Mouse (Mus musculus) cerebellum, adult 2 months (tissue): Measurements from ENCODE around the gene Kalrn.

Experiments
- CTCF ChIP-seq: fragments of 200-500 bp; IDR thresholded peaks from 2 replicates; pipeline ENCODE4 v1.5.1; 2011; ENCODE audit warnings: low read depth, mild to moderate bottlenecking, control low read depth, low read length, moderate library complexity, borderline replicate concordance; ENCODE audit not compliant: insufficient read depth
- POLR2A ChIP-seq: fragments of 200-500 bp; IDR thresholded peaks from 2 replicates; pipeline ENCODE4 v1.6.1; 2011; ENCODE audit warnings: low read length, control low read depth, borderline replicate concordance; ENCODE audit not compliant: insufficient read depth

DNA sequence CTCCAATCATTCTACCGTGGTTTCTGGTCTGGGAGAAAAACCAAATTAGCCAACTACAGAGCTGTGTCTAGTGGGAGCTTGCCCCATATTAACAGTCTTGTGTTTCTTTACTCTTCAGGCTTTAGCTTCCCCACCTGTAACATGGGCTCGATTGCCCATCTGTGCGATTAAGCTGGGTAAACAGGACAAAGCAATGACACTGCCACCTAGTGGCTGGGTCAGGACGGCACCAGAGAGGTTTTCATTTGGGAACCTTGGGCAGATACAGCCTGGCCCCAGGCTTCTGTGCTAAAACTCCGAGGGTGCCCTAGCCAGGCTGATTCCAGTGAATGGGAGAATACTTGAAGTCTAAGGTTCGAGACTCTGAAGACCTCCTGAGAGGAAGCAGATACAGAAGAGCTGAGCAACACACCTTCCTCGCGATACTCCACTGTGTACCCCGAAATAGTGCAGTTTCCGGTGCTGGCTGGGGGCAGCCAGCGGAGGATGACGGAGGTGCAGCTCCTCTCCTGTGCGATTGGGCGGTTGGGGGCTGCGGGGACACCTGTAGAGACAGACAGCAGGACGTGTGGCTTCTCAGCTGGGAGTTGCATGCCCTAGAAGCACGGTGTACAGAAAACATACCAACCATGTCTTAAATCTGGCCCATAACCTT, 584.8 kb downstream of the Kalrn start:
- TF ChIP-seq POLR2A (no peak), CTCF (peak; percentile 77)
